Mouse (Mus musculus) lung, postnatal 0 days (tissue): ENCODE results near the gene Fam20b.

Source experiments
- CTCF ChIP-seq: IDR thresholded peaks from 2 replicates; pipeline ENCODE4 v1.5.1; 2016; ENCODE audit warnings: antibody characterized with exemption, mild to moderate bottlenecking
- EP300 ChIP-seq: IDR thresholded peaks from 2 replicates; pipeline ENCODE4 v1.6.1; 2016; ENCODE audit warnings: antibody characterized with exemption, mild to moderate bottlenecking, control low read depth

- peak; percentile 28 for TF ChIP-seq CTCF
- no peak for TF ChIP-seq EP300
Observed at GRCm38 (mm10) chr1:156764584-156764983, 45.7 kb upstream of the Fam20b start.
